Mouse (Mus musculus) layer of hippocampus, postnatal 36 days (tissue): ENCODE measurements at regions not wholly inside any gene's neighbourhood (a gene's known extent, or its start where the extent isn't known, plus 50 kb on each side); places are given as distances from the start of the nearest gene placed in this dataset.

Source experiments
- DNase-seq, 2 experiments: peaks; one replicate each; pipeline ENCODE4 v3.0.0; 2022

- DNase-seq: no peak
Measured at GRCm38 (mm10) chr15:24297236-24297635, 1116.3 kb downstream of the Basp1 start.

GRCm38 (mm10) chr15:24296798-24297197 lies 1116.8 kb downstream of the Basp1 start:
- DNase-seq: no peak

- no peak for DNase-seq
Measured at GRCm38 (mm10) chr15:24275100-24275499, 1138.5 kb downstream of the Basp1 start.

GRCm38 (mm10) chr15:24267360-24267759 lies 1146.2 kb downstream of the Basp1 start:
- no peak for DNase-seq
